Mouse (Mus musculus): ENCODE measurements around the gene Sept4. TPM values are rescaled to one million over a fixed set of nuclear protein-coding genes. Genes with fewer than 3 reads are reported as not detected.

Sept4 gene
- total and polyA plus RNA-seq, 3 experiments: 1.5 to 2.4 TPM; not detected in 1

DNA sequence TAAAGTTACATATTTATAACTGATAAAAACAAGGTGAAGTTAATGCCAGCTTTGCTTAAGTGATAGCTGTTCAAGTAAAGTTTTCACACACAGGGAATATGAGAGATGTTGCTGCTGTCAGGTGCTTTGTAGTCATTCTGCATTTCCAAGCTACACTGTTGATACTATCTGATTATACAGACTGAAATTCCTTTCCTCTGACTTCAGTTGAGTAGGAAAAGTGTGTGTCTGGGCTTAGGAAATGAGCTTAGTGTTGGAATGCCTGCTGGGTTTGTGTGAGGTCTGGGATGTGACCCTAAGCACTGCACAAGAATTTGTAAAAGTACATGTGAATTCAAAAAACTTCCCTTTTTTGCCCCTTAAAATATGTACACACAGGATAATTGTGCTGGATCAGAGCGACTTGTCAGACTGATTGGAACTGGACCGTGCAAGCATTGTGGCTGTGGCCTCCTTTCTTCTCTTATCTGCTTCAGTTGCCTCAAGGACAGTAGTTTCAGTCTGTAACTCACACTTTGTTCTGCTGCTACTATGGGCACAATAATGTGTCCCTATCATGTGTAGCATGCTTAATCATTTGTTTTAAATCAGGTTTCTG lies 13.5 kb upstream of the Sept4 start:
- Histone ChIP-seq H3K36me3 (ENCODE audit: control insufficient read depth in 1 of 2, insufficient read depth in 2 of 2, low read length in 2 of 2) (peaks cover 0 to 9% of the 10 kb centered on the region in 2 experiments; a peak in 2 of 4 replicates), H3K9ac (ENCODE audit: control insufficient read depth, low read depth, low read length, poor library complexity, severe bottlenecking) (no peak overlapping the region), H3K9me3 (replicated peaks; ENCODE audit: insufficient read depth, low read length) (no peaks in the 10 kb centered on the region), H3K27ac (ENCODE audit: control insufficient read depth, low read depth, low read length) (no peak overlapping the region), H3K79me2 (ENCODE audit: control insufficient read depth, insufficient read depth, low read length, poor library complexity) (no peaks in the 10 kb centered on the region), H3K4me1 (ENCODE audit: control insufficient read depth in 1 of 2, insufficient read depth in 2 of 2, low read length in 2 of 2) (peaks cover 6 to 9% of the 10 kb centered on the region in 2 experiments), H3K27me3 (ENCODE audit: control insufficient read depth in 1 of 2, insufficient read depth in 2 of 2, low read length in 2 of 2) (peaks cover 0 to 10% of the 10 kb centered on the region in 2 experiments; a peak in 3 of 4 replicates), H3K4me3 (ENCODE audit: control insufficient read depth in 1 of 2, insufficient read depth in 1 of 2, low read depth in 2 of 2, low read length in 2 of 2) (no peak overlapping the region)
- TF ChIP-seq POLR2AphosphoS5 (IDR thresholded peaks at IDR 0.05; ENCODE audit: borderline replicate concordance, low read depth, low read length) (no peak), MAFK (IDR thresholded peaks at IDR 0.05; ENCODE audit: borderline replicate concordance, low read depth, low read length) (no peak), KAT2A (conservative IDR thresholded peaks at IDR 0.05; ENCODE audit: low read depth, low read length) (no peak), GABPA (IDR thresholded peaks at IDR 0.05; ENCODE audit: low read depth, low read length) (no peak), USF1 (IDR thresholded peaks at IDR 0.05; ENCODE audit: low read depth, low read length) (no peak)
- DNase-seq (ENCODE audit: low read depth, low spot score): peak; percentile 29

DNA sequence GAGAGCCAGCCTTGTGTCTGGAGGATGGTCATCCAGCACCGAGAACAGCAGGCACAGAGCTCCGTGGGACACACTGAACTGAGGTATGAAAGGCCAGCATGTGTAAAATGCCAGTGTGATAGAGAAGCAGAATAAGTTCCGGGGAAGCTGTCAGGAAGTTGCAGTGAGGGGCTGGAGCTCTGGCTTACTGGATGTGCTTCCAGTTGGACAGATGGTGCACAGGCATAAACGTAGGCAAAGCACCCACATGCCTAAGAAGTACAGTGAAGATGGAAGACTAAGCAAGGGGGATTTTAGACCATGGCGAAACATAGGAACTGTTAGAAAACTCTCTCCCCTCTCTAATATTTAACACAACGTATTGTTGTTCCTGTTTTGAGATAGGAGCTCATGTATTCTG lies 7.5 kb upstream of the Sept4 start:
- Histone ChIP-seq H3K27ac (ENCODE audit: control insufficient read depth, low read depth, low read length) (no peak overlapping the region), H3K9ac (ENCODE audit: control insufficient read depth, low read depth, low read length, poor library complexity, severe bottlenecking) (no peak overlapping the region)

DNA sequence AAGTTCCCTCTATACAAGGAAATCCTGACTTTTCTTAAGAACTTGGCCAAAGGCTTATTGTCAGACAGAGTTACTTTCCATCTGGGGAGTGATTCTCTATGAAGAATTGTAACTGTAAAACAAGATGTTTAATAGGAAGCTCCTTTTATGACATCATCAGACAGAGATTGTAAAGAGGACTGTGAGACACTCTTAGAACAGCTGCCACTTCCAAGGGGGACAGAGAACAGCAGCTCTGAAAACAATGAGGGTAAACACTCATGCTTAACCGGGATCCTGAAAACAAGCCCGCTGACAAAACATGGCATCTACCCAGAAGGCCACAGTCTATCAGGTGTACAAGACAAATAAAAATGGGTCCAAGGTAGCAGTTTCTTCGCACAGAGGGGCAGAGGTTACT lies 2.2 kb upstream of the Sept4 start, which contains the start of gene Gm11492:
Gm11492 (plus strand) TSS at position 153 of the 400 bp plus-strand sequence.
- no peaks in the 10 kb centered on the region for H3K9me3 ChIP-seq (replicated peaks; ENCODE audit: insufficient read depth, low read length)
- peaks cover 6 to 16% of the 10 kb centered on the region in 2 experiments for H3K27me3 ChIP-seq (ENCODE audit: control insufficient read depth in 1 of 2, insufficient read depth in 2 of 2, low read length in 2 of 2)
- no peak within 1 kb of the TSS for H3K9ac ChIP-seq (ENCODE audit: control insufficient read depth, low read depth, low read length, poor library complexity, severe bottlenecking)
- H3K36me3 ChIP-seq (ENCODE audit: control insufficient read depth in 1 of 2, insufficient read depth in 2 of 2, low read length in 2 of 2): no peaks in the 10 kb centered on the region
- no peak for DNase-seq (ENCODE audit: low read depth, low spot score)
- H3K79me2 ChIP-seq (ENCODE audit: control insufficient read depth, insufficient read depth, low read length, poor library complexity): no peaks in the 10 kb centered on the region
- TF ChIP-seq E2F4 (IDR thresholded peaks at IDR 0.05; ENCODE audit: borderline replicate concordance, low read depth, low read length) (no peak), GABPA (IDR thresholded peaks at IDR 0.05; ENCODE audit: low read depth, low read length) (no peak), ETS1 (IDR thresholded peaks at IDR 0.05; ENCODE audit: low read depth, low read length) (no peak), EP300 (IDR thresholded peaks at IDR 0.05; ENCODE audit: low read depth in 1 of 2, low read length in 2 of 2) (no peak), BHLHE40 (IDR thresholded peaks at IDR 0.05; ENCODE audit: borderline replicate concordance, low read depth, low read length) (no peak), POLR2AphosphoS5 (IDR thresholded peaks at IDR 0.05; ENCODE audit: borderline replicate concordance, low read depth, low read length) (no peak), GATA1 (IDR thresholded peaks at IDR 0.05; ENCODE audit: low read depth, low read length) (no peak), RCOR1 (IDR thresholded peaks at IDR 0.05; ENCODE audit: low read depth, low read length) (no peak), ZC3H11A (IDR thresholded peaks at IDR 0.05; ENCODE audit: low read depth, low read length) (no peak)
- H3K27ac ChIP-seq (ENCODE audit: control insufficient read depth, low read depth, low read length): no peak within 1 kb of the TSS
- H3K4me3 ChIP-seq (ENCODE audit: control insufficient read depth in 1 of 2, insufficient read depth in 1 of 2, low read depth in 2 of 2, low read length in 2 of 2): no peak within 1 kb of the TSS
- no peaks in the 10 kb centered on the region; a peak in 1 of 4 replicates for H3K4me1 ChIP-seq (ENCODE audit: control insufficient read depth in 1 of 2, insufficient read depth in 2 of 2, low read length in 2 of 2)

More for the DNA sequence above, 7.5 kb upstream of the Sept4 start:
- no peaks in the 10 kb centered on the region for H3K79me2 ChIP-seq (ENCODE audit: control insufficient read depth, insufficient read depth, low read length, poor library complexity)
- no peak overlapping the region for H3K4me3 ChIP-seq (ENCODE audit: control insufficient read depth in 1 of 2, insufficient read depth in 1 of 2, low read depth in 2 of 2, low read length in 2 of 2)
- TF ChIP-seq JUND (IDR thresholded peaks at IDR 0.05; ENCODE audit: low read depth, low read length): no peak
- TF ChIP-seq CHD2 (IDR thresholded peaks at IDR 0.05; ENCODE audit: low read length): no peak
- no peak for TF ChIP-seq ETS1 (IDR thresholded peaks at IDR 0.05; ENCODE audit: low read depth, low read length)
- TF ChIP-seq MEF2A (IDR thresholded peaks at IDR 0.05; ENCODE audit: extremely low read depth, insufficient replicate concordance, low read depth, low read length, poor library complexity, severe bottlenecking): no peak
- no peak for TF ChIP-seq USF1 (IDR thresholded peaks at IDR 0.05; ENCODE audit: low read depth, low read length)
- no peak for TF ChIP-seq TBP (IDR thresholded peaks at IDR 0.05; ENCODE audit: low read depth, low read length)
- TF ChIP-seq MYC (IDR thresholded peaks at IDR 0.05; ENCODE audit: low read depth, low read length): no peak
- TF ChIP-seq CTCF (IDR thresholded peaks at IDR 0.05 in 2 of 3, conservative IDR thresholded peaks at IDR 0.05 in 1 of 3; ENCODE audit: control insufficient read depth in 1 of 3, insufficient read depth in 1 of 3, low read depth in 2 of 3, low read length in 3 of 3, poor library complexity in 1 of 3, severe bottlenecking in 1 of 3): no peak
- no peak for TF ChIP-seq USF2 (IDR thresholded peaks at IDR 0.05; ENCODE audit: borderline replicate concordance in 1 of 2, insufficient read depth in 1 of 2, low read depth in 1 of 2, low read length in 2 of 2)
- TF ChIP-seq ZC3H11A (IDR thresholded peaks at IDR 0.05; ENCODE audit: low read depth, low read length): no peak
- no peak for TF ChIP-seq MXI1 (IDR thresholded peaks at IDR 0.05; ENCODE audit: low read depth, low read length)
- no peak for TF ChIP-seq MAFK (IDR thresholded peaks at IDR 0.05; ENCODE audit: borderline replicate concordance, low read depth, low read length)
- H3K9me3 ChIP-seq (replicated peaks; ENCODE audit: insufficient read depth, low read length): no peaks in the 10 kb centered on the region
- no peak for DNase-seq (ENCODE audit: low read depth, low spot score)
- no peaks in the 10 kb centered on the region; a peak in 1 of 4 replicates for H3K4me1 ChIP-seq (ENCODE audit: control insufficient read depth in 1 of 2, insufficient read depth in 2 of 2, low read length in 2 of 2)
- H3K36me3 ChIP-seq (ENCODE audit: control insufficient read depth in 1 of 2, insufficient read depth in 2 of 2, low read length in 2 of 2): no peaks in the 10 kb centered on the region
- H3K27me3 ChIP-seq (ENCODE audit: control insufficient read depth in 1 of 2, insufficient read depth in 2 of 2, low read length in 2 of 2): peaks cover 0 to under 1% of the 10 kb centered on the region in 2 experiments; a peak in 3 of 4 replicates

All from MEL (cell line).